Mouse (Mus musculus) embryonic facial prominence, embryonic 14.5 days (tissue): ENCODE results near the gene Birc3. TPM values are rescaled to one million over a fixed set of nuclear protein-coding genes. Genes with fewer than 3 reads are reported as not detected.
A peak's percentile ranks its signal among the peaks of the same experiment; 100 is the strongest.
"Not testable (repeated sequence)": the region's sequence is repeated elsewhere in the genome, so short reads cannot be mapped to it uniquely, and the experiment has no call there.

Experiments
- ATAC-seq: fragments of 200-750 bp; cut with Nextera tagmentation; 2 replicates; pipeline ENCODE4 v1.8.0; 2017; ENCODE audit warnings: low read depth, moderate number of reproducible peaks, moderate TSS enrichment
- DNase-seq: peaks from one replicate; pipeline ENCODE4 v3.0.0-alpha.2; 2015; ENCODE audit warnings: low spot score
- H3K27ac ChIP-seq: fragments of 300-500 bp; sonication (generic); replicated peaks from 2 replicates; pipeline ENCODE4 v1.5.1; 2014; ENCODE audit warnings: low read depth, mild to moderate bottlenecking, low read length, moderate library complexity
- H3K27me3 ChIP-seq: fragments of 300-500 bp; sonication (generic); replicated peaks from 2 replicates; pipeline ENCODE4 v1.6.1; 2014; ENCODE audit warnings: low read length; ENCODE audit not compliant: control insufficient read depth, insufficient read depth
- H3K36me3 ChIP-seq: fragments of 300-500 bp; sonication (generic); 2 replicates; pipeline ENCODE4 v1.6.1; 2014; ENCODE audit warnings: low read length, mixed read lengths; ENCODE audit not compliant: control insufficient read depth, insufficient read depth
- H3K4me1 ChIP-seq: fragments of 300-500 bp; sonication (generic); 2 replicates; pipeline ENCODE4 v1.6.1; 2014; ENCODE audit warnings: antibody characterized with exemption, low read length; ENCODE audit not compliant: control insufficient read depth, insufficient read depth
- H3K4me2 ChIP-seq: fragments of 300-500 bp; sonication (generic); 2 replicates; pipeline ENCODE4 v1.6.1; 2014; ENCODE audit warnings: low read depth, mild to moderate bottlenecking, low read length, moderate library complexity, mixed read lengths
- H3K4me3 ChIP-seq: fragments of 300-500 bp; sonication (generic); 2 replicates; pipeline ENCODE4 v1.5.1; 2014; ENCODE audit warnings: low read depth, mild to moderate bottlenecking, low read length
- H3K9ac ChIP-seq: fragments of 300-500 bp; sonication (generic); 2 replicates; pipeline ENCODE4 v1.6.1; 2014; ENCODE audit warnings: low read depth, mild to moderate bottlenecking, low read length, moderate library complexity, mixed read lengths
- H3K9me3 ChIP-seq: fragments of 300-500 bp; sonication (generic); 2 replicates; pipeline ENCODE4 v1.6.1; 2016; ENCODE audit warnings: low read length; ENCODE audit not compliant: control insufficient read depth
- WGBS: fragments of 180-500 bp; shearing (Covaris S2); extraction: QIAGEN DNeasy Blood & Tissue Kit; methylation state at CpG from one replicate; pipeline ENCODE4 v1.1.7; 2014; 5-methylcytosine and 5-hydroxymethylcytosine counted together
- polyA plus RNA-seq: library from polyadenylated mRNA; unstranded; fragments of >200 nt; fragmentation: Nextera tagmentation; extraction: Ambion mirVana; gene quantifications from 2 replicates; pipeline ENCODE4 v1.2.1, GENCODE M21; 2014

Birc3 gene
- polyA plus RNA-seq, 1 experiment from 2014 or later = 14.6 TPM

DNA sequence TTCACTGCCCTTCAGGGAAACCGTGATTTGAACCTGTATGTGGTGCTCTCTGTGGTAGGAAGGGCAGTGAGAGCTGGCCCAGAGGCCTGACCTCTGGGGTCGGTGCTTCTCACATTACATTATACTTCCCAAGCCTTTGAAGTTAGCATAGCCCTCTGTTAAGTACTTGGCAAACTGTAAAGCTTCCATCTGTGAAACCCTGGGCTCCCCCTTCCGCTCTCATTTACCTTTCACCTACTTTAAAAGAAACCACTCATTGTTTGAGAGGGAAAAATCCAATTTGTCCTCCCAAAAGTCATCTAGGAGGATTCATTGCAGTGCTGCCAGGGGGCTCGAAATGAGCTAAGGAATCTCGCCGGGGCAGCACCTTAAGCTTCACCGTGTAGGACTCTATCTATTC lies 29.3 kb upstream of the Birc3 start:
- DNase-seq = peak; percentile 41
- H3K4me2 ChIP-seq = no peak overlapping the region

DNA sequence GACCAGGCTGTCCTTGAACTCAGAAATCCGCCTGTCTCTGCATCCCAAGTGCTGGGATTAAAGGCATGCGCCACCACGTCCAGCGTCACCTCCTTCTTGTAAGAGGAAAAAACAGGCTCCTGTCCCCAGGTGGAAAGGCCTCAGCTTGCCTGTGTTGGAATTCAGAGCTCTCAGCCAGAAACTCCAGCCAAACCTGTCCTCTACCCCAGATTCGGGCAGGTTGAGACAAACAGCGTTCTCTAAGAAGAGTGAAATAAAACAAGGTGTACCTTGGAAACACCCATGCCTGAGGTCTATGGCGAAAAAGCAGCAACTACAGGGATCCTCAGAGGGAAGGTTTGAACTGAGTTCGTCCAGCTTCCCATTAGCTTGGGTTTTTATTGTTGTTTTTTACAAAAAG lies 28.0 kb upstream of the Birc3 start:
- Histone ChIP-seq H3K4me1 (peaks cover 11% of the 10 kb centered on the region), H3K27ac (no peak overlapping the region), H3K9ac (no peak overlapping the region), H3K27me3 (no peaks in the 10 kb centered on the region), H3K4me2 (no peak overlapping the region), H3K36me3 (no peaks in the 10 kb centered on the region), H3K9me3 (no peaks in the 10 kb centered on the region), H3K4me3 (no peak overlapping the region)
- WGBS = 83% methylated on average over 8 of the region's 8 CpGs
- ATAC-seq (no peak), DNase-seq (peak; percentile 28)

More for the DNA sequence above, 29.3 kb upstream of the Birc3 start:
- Histone ChIP-seq H3K36me3 (no peaks in the 10 kb centered on the region), H3K9ac (no peak overlapping the region), H3K27ac (0 out of 2 replicates have a peak overlapping the region, but pooled peaks have one; percentile 39), H3K9me3 (no peaks in the 10 kb centered on the region), H3K27me3 (no peaks in the 10 kb centered on the region), H3K4me1 (peaks cover 11% of the 10 kb centered on the region), H3K4me3 (no peak overlapping the region)
- 17% methylated on average over 7 of the region's 7 CpGs for WGBS
- no peak for ATAC-seq

DNA sequence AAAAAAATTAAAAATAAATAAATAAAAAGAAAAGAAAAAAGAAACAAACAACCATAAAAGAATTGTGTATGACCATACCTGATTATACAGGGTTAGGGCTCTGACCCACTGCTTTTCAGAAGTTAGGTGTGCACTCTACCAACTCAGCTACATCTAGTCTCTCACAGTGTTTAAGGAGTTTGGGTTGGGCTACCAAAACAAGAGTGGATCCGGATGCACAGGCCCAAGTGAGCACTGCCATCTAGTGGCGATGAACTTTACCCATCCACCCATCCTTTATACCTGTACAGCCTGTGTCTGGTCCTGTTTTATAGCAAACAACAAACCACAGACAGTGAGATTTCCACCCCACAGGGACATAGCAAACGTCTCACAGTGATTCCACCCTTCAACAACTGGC lies 24.5 kb upstream of the Birc3 start:
- DNase-seq (peak; percentile 74), ATAC-seq (peak; percentile 86)
- H3K4me3 ChIP-seq = no peak overlapping the region
- H3K9me3 ChIP-seq = no peaks in the 10 kb centered on the region
- H3K27ac ChIP-seq = no peak overlapping the region
- H3K27me3 ChIP-seq = no peaks in the 10 kb centered on the region
- WGBS = 3% methylated on average over 3 of the region's 3 CpGs
- H3K36me3 ChIP-seq = no peaks in the 10 kb centered on the region
- no peak overlapping the region for H3K4me2 ChIP-seq
- peaks cover 6% of the 10 kb centered on the region for H3K4me1 ChIP-seq
- H3K9ac ChIP-seq = no peak overlapping the region

- not testable (repeated sequence) for ATAC-seq, H3K4me3 ChIP-seq, DNase-seq, H3K27ac ChIP-seq, H3K9me3 ChIP-seq, H3K4me1 ChIP-seq, H3K36me3 ChIP-seq, H3K4me2 ChIP-seq, H3K9ac ChIP-seq, H3K27me3 ChIP-seq
- 96% methylated on average over 1 of the region's 1 CpGs for WGBS
Observed at GRCm38 (mm10) chr9:7891796-7892195, 18.8 kb upstream of the Birc3 start.

DNA sequence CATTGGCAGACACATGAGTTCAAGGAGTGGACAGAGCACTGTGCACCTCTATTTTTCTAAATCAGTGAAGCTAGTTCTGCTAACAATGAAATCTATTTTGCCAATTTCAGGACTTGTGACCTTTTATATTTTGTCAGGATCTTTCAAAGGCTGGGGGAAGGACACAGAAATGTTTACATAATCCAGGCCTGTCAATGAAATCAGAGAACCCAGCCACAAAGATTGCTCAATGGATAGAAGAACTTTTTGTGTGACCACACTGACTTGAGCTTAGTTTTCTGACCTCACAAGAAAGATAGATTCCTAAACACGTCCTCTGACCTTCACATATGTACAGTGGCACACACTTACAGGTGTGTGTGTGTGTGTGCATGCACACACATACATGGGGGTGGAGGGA lies 18.2 kb upstream of the Birc3 start:
- no peak overlapping the region for H3K27ac ChIP-seq
- H3K4me2 ChIP-seq = no peak overlapping the region
- DNase-seq (no peak), ATAC-seq (no peak)
- no peaks in the 10 kb centered on the region for H3K27me3 ChIP-seq
- no peaks in the 10 kb centered on the region for H3K4me1 ChIP-seq
- WGBS = 69% methylated on average over 1 of the region's 1 CpGs
- no peaks in the 10 kb centered on the region for H3K9me3 ChIP-seq
- H3K4me3 ChIP-seq = no peak overlapping the region
- no peaks in the 10 kb centered on the region for H3K36me3 ChIP-seq
- no peak overlapping the region for H3K9ac ChIP-seq

DNA sequence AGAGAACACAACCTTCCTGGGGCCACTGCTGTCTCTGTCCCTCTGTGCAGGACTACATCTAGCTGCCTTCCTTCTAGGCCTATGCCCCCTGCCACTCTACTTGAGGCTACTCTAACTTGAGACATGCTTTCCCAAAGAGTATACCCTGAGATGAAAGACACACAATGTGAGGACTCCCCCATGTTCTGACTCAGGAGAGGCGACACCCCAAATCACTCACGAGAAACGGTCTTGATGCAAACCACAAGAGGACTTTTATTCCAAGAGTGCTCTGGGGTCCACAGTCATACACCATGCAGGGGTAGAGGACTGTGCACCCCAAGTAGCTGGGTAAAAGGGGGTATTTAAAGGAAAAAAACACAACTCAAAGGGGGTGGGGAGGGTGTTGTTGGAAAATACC lies 11.4 kb upstream of the Birc3 start:
- no peak overlapping the region for H3K4me2 ChIP-seq
- peaks cover 8% of the 10 kb centered on the region; the same call in 1 of the 2 replicates for H3K9me3 ChIP-seq
- H3K4me3 ChIP-seq = no peak overlapping the region
- no peaks in the 10 kb centered on the region for H3K4me1 ChIP-seq
- WGBS = 98% methylated on average over 3 of the region's 3 CpGs
- DNase-seq (no peak), ATAC-seq (no peak)
- no peak overlapping the region for H3K9ac ChIP-seq
- no peaks in the 10 kb centered on the region for H3K36me3 ChIP-seq
- H3K27me3 ChIP-seq = no peaks in the 10 kb centered on the region
- H3K27ac ChIP-seq = no peak overlapping the region

GRCm38 (mm10) chr9:7882304-7882865 lies 9.4 kb upstream of the Birc3 start:
- 96% methylated on average over 1 of the region's 1 CpGs for WGBS
- ATAC-seq (no peak), DNase-seq (no peak)
- Histone ChIP-seq H3K27me3 (no peaks in the 10 kb centered on the region), H3K9ac (no peak overlapping the region), H3K36me3 (no peaks in the 10 kb centered on the region), H3K4me3 (no peak overlapping the region), H3K4me2 (no peak overlapping the region), H3K4me1 (no peaks in the 10 kb centered on the region), H3K27ac (no peak overlapping the region), H3K9me3 (peaks cover 8% of the 10 kb centered on the region; the same call in 1 of the 2 replicates)

DNA sequence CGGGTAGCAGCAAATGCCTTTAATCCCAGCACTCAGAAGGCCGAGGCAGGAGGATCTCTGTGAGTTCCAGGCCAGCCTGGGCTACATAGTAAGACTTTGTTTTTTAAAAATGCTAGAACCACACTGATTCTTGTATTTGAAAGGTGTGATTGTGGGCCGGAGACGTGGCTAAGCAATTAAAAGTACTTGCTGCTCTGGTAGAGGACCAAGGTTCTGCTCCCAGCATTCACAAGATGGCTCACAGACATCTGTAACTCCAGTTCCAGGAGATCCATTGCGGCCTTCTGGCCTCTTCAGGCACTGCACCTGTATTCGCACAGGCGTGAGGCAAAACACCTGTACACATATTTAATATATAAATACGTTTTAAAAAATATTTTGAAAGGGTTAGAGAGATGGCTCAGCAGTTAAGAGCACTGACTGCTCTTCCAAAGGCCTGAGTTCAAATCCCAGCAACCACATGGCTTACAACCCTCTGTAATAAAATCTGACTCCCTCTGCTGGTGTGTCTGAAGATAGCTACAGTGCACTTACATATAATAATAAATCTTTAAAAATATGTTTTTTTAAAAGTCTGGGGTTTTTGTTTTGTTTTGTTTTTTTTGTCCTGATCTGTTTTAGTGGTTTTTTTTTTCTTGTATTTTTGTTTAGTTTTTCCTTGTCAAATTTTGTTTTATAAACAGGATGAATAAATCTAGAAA lies 675 bp upstream of the Birc3 start:
- 82% methylated on average over 8 of the region's 8 CpGs for WGBS
- Histone ChIP-seq H3K27me3 (no peaks in the 10 kb centered on the region), H3K4me3 (no peak overlapping the region), H3K4me1 (0 out of 2 replicates have a peak, but pooled peaks cover 3% of the 10 kb centered on the region), H3K4me2 (0 out of 2 replicates have a peak overlapping the region, but pooled peaks have one; percentile 77), H3K36me3 (no peaks in the 10 kb centered on the region), H3K9me3 (no peaks in the 10 kb centered on the region), H3K27ac (peak overlapping the region; percentile 86; the same call in 1 of the 2 replicates), H3K9ac (no peak overlapping the region)
- DNase-seq (no peak), ATAC-seq (no peak)
